Mouse (Mus musculus) testis, adult 2 months (tissue): Measurements from ENCODE around the gene Plk3.

ENCODE experiments used
- CTCF ChIP-seq: fragments of 200-500 bp; IDR thresholded peaks from 2 replicates; pipeline ENCODE4 v1.5.1; 2012; ENCODE audit warnings: low read depth, mild to moderate bottlenecking, inconsistent platforms, low read length, moderate library complexity; ENCODE audit not compliant: control insufficient read depth, insufficient read depth, insufficient replicate concordance
- POLR2A ChIP-seq: fragments of 200-500 bp; IDR thresholded peaks from 2 replicates; pipeline ENCODE4 v1.6.1; 2012; ENCODE audit warnings: low read depth, mild to moderate bottlenecking, inconsistent platforms, low read length, moderate library complexity; ENCODE audit not compliant: control insufficient read depth

GRCm38 (mm10) chr4:117136034-117136433 is 2.3 kb upstream of the Plk3 start:
- no peak for TF ChIP-seq CTCF
- TF ChIP-seq POLR2A: no peak
